Mouse (Mus musculus) kidney, postnatal 14 days (tissue): Measurements from ENCODE around the gene Syngap1.

Source experiments
- DNase-seq: peaks from one replicate; pipeline ENCODE4 v3.0.0; 2022; ENCODE audit warnings: mixed read lengths

Syngap1 gene

DNA sequence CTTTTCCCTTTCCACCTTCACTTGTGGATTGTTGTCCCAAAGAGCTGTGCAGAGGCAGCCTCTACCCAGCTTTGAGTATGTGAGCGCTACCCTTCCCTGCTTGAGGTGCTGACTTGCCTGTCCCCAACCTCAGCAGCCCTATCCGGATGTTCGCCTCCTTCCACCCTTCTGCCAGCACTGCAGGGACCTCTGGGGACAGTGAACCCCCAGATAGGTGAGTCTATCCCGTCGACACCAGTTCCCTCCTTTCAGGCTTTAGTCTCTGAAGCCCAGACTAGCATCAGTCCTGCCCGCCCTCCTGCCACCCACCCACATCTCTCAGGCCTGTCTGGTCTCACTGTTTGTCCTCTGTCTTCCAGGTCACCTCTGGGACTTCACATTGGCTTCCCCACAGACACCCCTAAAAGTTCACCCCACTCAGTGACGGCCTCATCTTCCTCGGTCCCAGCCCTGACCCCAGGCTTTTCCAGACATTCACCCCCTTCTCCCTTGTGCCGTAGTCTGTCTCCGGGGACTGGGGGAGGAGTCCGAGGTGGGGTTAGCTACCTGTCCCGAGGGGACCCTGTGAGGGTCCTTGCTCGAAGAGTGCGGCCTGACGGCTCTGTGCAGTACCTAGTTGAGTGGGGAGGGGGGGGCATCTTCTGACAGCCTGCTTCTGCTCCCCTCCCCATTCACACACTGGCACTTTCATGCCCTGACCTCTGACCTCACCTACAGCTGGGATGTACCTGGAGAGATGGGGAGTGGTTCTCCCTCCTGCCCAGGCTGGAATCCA is 3.9 kb upstream of the Syngap1 start:
- no peak for DNase-seq

DNA sequence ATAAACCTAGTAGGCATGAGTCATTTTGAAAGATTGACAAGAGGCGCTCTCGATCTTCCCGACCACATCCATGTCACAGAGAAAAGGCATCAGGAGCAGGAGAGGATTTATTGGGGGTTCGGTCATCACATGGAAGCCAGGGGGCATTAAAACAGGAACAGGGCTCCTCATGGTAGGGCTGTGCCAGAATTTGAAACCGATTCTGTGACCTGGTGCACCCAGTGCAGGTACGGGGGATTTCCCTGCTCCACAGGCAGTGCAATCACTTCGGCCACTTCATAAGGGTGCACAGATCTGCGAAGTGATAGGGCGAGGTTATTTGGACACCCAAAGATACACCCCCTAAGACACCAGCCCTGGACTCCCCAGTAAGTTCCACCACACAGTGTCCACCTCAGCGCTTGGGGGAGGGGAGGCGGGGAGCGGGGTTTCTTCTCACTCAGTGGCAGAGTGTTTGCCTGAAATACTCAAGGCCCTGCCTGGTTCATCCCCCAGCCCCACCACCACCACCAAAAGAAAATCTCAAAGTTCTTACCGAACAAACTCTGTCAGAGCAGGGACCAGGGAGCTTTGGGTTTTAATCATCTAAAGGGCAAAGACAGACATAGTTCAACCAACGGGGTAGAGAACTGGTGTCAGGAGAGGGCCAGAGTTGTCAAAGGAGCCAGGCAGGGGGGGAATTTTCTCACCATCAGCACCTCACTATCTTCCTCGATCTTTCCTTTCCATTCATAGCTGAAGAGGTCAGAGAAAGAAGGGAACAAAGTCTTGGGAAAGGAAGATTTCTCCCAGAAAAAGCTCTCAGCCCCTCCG is 3.0 kb upstream of the Syngap1 start:
- DNase-seq: no peak

DNA sequence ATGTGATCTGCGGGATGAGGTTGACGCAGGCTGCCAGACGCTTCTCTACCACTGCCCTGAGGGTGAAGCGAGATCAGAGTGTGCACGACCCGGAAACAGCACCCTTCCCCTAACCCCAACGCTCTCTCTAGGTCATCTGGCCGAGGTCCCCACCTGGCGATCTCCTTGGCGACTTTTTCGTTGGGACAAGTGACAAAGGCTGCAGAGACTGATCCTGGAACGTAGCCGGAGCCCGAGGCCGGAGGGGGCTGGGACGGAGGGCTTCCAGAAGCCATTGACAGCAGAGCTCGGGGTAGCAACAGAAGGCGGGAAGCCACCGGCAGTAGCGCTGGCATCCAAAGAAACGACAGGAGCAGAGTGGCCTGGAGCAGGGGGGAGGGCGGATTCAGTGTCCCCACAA is 2.3 kb upstream of the Syngap1 start:
- DNase-seq: no peak

DNA sequence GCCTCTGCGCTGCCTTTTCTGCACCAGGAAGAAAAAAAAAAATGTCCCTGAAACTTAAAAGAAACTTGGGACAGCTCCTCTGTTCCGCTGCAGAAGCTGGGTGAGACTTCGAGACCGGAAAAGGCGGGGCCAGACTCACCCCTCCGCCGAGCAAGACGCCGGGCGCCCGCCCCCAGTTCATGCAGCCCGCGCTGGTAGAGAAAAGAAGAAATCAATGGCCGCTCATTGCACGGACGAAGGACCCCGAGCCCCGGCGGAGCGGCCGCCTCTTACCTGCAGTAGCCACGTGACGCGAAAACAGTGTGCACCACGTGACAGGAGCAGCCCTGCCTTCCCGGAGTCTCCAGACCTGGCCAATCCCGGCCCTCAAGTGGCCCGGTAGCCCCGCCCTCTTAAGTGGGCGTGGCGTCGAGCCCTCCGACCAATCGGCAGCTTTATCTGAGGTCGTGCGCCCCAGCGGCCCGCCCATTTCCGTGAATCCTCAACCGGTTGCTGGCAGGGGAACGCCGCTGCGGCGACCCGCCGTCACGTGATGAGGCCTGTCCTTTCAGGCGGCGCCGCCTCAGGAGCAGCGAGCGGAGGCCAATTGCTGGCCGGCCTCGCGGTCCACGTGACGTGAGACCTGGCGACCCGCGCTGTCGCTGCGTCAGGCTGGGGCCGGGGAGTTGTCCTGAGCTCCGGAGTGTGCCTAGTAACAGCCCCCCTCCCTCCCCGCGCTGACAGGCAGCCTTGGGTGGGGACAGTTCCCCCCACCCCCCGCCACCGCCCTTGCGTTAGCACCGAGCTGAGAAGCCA is 1.7 kb upstream of the Syngap1 start, which contains the start of gene Cuta:
TSS of gene Cuta (minus strand) at position 392 of the 795 bp plus-strand sequence.
- DNase-seq: peak; percentile 100

DNA sequence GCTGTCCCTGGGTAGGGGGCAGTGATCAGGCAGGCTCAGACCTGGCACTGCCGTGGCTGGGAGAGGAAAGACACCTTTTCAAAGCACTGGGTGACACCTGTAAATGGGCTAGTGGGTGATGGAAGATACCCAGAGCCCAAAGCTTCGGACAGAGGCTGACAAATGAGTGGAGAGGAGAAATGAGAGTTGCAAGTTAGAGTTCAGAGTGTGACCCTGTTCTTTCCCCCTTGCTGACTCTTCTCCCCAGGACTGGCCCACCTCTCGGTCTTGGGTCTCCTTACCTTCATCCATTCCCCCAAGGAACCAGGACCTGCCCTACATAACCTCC is 1.1 kb upstream of the Syngap1 start:
- DNase-seq: no peak

DNA sequence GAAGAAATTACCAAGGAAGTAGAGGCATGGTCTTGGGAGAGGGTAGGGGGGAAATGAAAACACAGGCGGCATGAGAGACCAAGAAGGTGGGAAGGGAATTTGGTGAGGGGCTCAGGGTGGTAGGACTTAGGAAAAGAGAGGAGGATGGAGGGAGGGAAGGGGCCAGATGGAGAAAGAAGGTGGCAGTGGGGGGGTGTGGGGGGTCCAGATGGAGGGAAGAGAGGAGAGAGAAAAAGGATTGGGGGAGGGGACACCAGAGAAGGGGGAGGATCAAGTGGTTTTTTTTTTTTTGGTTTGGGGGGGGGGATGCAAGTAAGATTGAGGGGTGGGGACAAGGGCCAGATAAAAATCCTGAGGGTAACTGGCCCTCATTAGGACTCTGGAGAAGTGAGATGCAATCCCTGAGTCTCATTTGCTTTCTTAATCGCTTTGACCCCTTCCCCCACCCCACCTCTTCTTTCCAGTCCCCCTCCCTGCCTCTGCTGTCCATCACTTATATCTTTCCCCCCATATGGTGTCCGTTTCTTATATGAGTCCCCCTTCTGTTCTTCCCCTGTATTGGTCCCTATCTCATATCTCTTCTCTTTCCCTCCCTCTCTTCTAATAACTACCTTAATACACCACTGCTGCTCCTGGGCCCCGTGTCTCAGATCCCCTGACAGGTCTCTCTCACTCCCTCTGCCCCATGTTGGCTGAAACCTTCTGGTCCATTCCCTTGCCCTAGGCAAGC is 953 bp downstream of the Syngap1 start:
- no peak for DNase-seq

DNA sequence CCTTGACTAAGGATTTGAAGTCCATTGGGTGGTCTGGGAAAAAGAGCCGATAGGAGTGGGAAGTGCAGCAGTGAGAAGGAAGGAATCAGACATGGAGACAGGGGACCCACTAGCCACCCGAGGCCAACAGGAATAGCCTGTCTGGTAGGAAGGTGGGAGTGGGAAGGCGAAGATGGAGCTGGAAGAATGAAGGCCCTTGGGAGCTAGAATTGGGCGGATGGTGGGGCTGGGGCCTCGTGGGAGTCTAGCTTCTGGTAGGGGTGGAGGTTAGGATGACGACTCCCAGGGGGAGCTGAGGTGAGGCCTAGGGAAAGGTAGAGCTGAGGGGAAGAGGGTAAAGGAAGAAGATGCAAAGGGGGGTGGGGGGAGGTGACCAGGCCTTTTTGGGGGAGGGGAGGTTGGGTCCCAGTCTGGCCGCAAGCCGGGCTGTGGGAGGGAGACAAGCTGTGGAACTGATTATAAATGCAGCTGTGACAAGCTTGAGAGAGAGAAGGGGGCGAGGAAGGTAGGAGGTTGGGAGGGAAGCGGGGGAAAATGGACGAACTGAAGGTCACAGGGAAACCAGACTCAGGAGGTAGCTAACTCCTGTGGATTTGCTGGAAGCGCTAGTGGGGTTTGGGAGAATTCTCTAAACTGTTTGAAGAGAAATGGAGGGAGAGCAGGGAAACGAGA is 4.9 kb downstream of the Syngap1 start:
- no peak for DNase-seq

DNA sequence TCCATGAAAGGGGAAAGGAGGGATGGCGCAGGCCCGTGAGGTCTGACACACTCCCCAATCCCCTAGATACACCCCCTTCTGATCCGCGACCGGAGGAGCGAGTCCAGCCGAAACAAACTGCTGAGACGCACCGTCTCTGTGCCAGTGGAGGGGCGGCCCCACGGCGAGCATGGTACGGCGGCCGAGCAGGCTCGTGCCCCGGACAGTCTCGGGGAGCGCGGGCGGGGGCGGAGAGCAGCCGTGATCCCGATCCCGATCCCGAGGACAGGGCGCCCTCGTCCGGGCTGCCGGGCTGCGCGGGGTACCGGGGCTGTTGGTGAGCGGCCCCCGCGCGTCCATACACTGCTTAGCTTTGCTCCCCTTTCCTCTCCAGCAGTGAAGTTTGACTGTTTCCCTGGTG is 5.5 kb downstream of the Syngap1 start:
- DNase-seq: peak; percentile 90

DNA sequence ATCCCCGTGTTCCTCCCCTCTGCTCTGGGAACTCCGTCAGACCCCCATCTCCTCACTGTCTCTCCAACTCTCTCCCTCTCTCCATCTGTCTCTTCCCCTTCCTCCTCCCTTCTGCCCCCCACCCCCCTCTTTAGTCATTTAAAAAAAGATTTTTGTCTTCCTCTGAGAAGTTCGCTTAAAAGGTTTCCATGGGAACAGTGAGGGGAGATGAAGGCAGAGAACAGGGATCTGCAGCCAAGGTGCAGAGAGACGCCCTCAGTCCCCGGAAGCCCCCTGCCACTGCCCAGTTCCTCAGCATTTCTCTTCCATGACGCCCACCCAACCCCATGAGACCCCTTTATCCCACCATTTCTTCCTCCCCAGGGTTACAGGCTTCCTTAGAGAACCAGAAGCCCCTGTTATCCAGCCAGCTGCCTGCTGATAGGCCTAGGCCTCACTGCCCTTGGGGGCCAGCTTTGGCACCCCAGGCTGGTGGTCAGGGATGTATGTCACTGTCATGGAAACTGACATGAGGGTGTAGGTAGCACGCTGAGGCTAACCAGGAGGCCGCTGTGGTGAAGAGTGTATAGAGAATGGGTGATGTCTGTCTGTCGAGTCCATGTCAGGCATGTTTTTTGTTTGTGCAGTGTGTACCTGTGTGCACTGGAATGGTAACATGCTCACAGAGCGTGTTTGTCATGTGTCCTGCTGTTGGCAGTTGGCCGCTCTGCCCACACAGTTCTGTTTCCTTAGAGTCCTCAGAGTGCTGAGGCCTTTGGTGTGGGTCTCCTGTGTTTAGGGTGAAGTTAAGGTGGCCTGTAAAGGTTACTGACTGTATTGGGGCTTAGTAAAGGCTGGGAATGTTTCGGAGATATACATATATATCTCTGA is 6.4 kb downstream of the Syngap1 start:
- no peak for DNase-seq

DNA sequence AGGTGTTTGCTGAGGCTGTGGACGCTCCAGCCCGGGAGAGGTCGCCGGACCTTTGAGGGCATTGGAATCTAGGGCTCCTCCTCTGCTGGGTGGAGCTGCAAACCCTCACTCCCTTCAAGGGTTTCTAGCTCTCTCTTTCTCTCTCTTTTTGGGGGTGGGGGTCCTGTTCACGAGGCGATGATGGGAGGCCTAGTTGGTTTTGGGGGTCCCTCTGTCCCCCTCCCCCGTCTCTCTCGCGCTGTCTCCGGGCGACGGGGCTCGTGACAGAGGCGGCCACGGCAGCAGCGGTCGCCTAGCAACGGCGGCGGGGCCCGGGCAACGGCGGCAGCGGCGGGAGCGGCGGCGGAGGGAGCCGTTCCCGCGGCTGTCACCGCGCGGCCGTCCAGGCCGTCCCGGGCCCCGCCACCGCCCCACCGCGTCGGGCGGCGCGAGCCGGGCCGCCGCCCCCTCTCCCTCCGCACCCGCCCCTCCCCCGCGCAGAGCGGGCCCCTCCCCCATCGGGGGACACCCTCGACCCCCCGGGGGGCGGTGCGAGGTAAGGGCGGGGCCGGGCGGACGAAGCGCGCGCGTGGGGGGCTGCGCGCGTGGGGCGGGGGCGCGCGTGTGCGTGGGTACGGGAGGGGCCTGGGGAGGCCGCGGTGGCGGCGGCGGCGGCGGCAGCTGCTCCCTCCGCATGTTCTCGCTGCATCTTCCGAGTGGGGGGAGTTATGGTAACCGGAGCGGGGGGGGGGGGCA is 7.4 kb downstream of the Syngap1 start:
- peak; percentile 72 for DNase-seq

DNA sequence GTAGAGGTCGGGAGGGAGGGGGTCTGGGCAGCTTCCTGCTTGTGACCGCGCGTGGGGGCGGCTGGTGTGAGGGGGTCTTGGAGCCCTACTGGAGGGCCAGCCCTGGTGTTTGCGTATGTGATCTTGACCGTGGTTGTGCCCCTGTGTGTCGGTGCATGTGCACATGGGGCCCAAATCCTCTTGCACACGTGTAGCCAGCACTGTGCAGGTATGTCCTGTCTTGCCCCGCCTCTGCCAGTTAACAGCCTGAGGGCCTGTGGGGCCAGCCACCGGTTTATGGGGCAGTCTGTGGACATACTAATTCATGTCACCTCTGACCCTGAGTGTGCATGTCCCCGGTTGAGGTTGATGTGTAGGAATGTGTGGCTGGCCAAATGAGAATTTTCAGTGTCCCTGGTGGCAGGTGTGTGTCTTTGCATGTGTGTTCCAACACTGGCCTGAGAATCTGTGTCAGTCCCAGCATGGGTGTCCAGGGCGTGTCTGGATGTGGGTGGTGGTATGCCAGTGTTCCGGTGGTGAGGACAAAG is 8.1 kb downstream of the Syngap1 start:
- DNase-seq: peak; percentile 40

DNA sequence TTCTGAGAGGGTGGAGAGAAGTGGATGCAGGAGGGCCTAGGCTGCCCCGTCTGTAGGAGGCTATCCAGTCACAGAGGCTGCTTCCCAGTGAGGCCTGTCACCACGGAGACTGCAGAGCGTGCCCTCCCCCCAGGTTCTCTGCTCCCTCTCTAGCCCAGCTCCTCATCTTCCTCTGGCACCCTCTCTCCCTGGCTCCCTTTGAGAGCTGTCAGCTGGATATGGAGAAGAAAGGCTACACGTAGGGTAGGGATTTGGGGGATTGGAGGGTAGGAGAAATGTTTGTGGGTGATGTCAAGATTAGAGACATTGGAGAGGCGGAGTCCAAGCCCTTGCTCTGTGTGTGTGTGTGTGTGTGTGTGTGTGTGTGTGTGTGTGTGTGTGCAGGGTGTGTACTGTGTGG is 8.8 kb downstream of the Syngap1 start:
- DNase-seq: no peak

DNA sequence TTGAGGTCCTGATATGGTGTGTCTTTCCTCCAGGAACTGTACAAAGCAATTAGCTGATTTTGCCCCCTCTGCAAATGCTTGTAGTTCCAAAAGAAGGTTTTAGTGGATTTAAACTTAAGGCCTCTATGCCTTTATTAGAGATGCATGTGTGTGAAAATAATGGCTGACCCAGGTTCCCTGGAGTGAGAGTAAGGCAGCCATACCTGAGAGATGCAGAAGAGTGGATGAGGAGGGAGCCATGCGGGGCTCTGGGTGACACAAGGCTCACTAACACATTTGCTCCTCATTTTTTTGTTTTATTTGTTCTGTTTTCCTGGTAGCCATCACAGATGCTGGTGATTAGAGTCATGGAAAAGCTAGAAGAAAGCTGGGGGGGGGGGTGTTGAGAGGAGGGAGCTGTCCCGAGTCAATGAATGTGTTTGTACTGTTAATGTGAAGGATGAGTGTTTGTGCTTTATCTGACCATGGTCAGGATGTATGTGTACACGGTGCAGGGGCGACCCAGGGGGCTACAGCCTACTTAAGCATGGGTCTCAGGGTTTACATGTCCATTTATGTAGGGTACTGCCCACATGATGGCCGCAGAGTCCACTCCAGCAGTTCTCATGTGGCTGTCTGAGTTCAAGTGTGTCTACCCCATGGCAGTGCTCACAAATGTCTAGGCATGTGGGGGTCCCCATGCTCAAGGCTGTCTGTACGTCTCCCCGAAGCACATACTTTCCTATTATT is 9.7 kb downstream of the Syngap1 start:
- no peak for DNase-seq

DNA sequence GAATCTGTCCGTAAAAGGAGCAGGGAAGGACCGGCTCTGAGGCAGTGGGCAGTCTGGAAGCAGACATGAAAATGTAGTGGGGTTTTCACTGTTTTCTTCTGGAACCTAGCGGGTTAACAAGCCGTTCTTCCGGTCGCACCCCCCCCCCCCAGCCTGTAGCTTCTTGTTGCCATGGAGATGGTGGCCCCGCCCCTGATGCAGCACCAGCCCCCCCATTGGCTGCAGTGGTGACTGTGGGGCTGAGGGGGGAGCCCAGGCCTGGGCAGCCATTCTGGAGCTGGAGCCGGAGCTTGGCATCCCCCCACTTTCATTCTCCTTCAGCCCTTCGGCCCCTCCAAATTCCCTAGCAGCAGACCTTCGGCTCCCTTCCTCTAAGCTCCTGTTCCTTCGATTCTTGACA is 10.4 kb downstream of the Syngap1 start:
- peak; percentile 84 for DNase-seq

DNA sequence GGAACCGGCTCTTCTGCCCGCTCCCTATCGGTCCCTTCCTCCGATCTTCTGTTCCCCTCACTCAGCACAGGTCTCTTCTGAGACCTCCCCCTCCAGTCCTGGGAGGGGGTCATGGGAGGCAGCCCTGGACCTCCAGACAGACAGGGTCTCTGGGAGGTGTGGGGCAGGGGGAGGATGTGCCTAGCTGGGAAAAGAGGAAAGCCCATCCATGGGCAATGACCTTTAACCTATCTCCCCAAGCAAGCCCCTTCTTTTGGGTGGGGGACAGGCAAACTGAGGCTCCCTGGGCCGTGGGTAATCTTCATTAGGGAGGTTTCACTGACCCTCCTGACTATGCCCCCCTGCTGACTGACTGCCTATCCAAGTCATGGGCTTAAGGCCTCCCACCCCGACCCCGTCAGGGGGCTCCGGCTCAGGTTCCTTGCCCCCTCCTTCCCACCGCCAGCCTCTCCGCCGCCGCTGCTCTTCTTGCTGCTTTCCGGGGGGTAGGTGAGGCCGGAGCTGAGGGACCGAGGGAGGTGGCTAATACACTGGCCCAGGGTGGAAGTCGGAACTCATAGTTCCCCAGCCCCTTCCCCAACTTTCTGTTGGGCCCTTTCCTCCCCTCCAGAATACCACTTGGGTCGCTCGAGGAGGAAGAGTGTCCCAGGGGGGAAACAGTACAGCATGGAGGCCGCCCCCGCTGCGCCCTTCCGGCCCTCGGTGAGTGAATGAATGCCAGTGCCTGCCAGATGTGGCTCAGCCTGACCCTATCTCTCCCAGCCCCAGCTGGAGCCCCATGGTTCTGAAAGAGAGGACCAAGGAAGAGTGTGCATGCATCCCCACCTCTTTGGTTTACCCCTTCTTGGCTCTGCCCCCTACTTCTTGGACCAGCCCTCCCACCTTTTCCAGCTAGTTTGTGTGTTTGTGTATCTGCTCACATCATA is 11.2 kb downstream of the Syngap1 start:
- DNase-seq: no peak

DNA sequence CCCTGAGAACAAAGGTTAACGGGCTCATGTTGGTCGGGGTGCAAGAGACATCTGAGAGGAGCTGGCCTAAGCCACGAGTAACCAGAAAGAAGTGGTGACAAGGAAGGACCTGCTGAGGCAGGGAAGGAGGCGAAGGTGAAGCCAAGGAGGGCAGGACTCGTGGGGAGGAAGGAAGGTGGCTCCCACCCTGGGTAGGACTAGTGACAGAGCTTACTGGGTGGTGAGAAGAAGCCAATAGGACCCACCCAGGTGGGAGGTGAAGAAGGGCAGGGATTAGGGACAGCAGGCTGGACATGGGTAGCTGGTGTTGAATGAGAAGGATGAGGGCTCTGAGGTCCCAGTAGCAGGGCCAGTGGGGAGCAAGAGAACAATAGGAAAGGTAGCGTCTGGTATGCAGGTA is 12.1 kb downstream of the Syngap1 start:
- DNase-seq: no peak

DNA sequence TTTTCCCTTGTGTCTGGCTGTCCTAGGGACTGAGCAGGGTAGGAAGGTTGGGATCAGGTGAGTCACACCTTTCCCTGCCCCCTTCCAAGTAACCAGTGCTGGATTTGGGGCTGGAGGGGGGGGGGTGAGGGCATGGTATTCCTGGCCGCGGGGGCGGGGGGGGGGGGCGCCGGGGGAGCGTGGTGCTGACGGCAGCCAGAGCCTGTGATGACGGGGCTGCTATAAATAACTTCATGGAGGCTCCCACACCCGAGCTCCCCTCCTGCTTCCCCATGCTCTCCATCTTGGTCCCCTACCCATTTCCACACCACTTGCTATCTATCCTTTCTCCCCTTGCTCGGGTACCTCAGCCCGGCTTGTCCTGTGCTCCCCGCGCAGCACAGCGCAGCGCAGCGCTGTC is 12.7 kb downstream of the Syngap1 start:
- DNase-seq: no peak

DNA sequence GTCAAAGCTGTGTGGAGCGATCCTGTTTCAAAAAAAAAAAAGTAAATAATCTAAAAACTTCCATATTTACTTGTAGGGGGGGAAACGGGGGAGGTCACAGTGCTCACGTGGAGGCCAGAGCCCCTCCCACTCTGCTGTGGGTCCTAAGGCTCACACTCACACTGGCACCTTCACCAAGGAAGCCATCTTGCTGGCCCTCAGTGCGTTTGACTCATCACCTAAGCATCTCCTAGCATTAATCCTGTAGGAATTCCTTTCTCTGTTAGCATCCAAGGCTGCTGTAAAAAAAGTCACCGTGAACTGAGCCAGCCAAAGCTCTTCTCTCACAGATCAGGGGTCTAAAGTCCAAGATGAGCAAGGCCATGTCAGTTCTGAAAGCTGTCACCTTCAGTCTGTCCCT is 15.3 kb downstream of the Syngap1 start:
- no peak for DNase-seq
